Mouse (Mus musculus) c-Kit-positive CD71-negative TER-119-negative erythroid progenitor cells, embryonic 14.5 days (primary cell): Measurements from ENCODE around the gene Katna1.
A peak's percentile ranks its signal among the peaks of the same experiment; 100 is the strongest.

ENCODE experiments used
- DNase-seq: peaks from one replicate; pipeline ENCODE4 v3.0.0-alpha.2; 2013; ENCODE audit warnings: low read depth

Katna1 gene

DNA sequence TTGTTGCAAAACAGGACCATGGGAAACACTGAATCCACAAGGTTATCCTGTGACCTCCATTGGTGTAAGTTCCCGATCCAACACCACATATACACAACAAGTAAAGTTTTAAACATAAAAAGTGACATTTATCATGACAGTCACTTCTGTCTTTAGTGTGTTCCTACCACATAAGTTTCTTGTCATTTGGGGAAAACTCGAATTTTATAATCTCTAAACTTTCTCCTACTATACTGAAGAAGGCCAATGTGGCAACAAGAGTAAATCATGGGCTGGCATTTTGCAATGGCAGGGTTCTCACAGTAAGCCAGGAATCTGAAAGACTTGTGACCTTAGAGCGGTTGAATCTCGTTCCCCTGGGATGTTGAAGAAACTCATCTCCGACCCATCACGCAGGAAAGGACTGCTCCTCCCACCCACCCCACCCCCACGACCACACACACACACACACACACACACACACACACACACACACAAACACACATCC, 54.0 kb downstream of the Katna1 start:
- DNase-seq: no peak

DNA sequence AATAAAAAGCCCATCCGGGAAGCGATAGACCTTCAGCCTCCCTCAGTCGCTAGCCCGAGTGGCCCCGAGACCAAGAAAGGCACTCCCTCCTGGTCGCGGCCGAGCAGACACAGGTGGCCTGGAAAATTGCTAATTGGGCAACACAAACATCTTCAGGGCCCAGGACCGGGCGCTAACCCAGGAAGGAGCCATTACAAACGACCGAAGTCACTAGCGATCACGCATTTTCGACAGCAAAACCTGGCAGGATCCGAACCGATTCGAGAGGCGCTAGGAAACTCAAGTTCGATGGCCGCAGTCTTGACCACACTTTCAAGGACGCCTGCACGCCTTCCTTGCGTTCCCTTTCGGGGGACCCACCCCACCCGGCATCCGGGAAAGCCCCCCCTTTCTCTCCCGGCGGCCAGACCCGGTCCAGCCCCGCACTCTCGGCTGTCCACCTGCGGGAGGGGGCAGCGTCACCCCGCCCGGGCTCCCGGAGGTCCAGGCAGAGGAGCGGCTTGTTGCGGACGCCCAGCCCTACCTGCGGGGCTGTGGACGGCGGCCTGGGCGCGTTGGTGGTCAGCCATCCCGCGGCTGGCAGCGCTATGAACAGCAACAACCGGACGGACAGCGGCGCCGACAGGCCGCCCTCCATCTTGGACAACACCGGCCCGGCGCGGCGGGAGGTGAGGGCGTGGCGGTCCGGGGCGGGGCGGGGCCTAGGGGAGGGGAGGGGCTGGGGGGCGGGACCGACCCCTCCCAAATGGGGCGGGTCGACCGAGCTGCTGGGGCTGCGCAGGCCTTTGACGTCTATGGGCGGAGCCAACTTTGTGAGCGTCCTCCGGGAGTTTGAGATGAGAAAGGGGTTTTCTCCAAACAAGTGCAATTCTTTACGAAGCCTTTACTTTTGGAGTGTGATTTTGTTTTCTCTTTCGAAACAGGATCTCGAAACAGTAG, 54.7 kb downstream of the Katna1 start:
- DNase-seq: peak; percentile 86

DNA sequence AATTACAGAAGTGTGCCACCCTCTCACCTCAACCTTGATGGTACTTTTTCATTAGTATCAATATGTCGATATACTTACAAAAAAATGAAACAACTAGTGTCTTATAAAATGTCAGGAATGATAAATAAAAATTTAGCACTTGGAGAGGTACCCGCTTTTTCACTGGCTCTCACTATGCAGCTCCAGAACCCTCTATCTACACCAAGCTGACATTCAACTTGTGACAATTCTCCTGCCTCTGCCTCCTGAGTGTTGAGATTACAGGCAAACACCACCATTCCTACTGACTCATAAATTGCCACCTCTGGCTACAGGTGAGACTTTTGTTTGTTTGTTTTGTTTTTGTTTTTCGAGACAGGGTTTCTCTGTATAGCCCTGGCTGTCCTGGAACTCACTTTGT, 55.4 kb downstream of the Katna1 start:
- no peak for DNase-seq

DNA sequence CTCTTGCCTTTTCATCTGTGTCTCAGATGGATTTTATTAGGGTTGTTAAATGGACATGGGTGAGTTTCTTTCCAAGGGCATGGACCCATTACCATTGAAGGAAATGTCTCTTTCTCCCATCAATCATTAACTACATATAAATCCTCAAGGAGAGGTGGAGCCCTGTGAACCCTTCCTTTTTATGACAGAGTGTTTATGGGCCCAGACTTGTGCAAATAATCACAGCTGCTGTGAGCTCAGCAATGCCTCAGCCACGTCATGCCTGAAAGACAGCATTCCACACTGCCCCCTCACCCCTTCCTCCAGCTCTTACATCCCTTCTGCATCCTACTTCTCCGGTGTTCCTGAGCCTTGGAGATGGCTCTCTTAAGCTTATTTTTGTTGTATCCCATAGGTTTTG, 61.5 kb downstream of the Katna1 start:
- no peak for DNase-seq

DNA sequence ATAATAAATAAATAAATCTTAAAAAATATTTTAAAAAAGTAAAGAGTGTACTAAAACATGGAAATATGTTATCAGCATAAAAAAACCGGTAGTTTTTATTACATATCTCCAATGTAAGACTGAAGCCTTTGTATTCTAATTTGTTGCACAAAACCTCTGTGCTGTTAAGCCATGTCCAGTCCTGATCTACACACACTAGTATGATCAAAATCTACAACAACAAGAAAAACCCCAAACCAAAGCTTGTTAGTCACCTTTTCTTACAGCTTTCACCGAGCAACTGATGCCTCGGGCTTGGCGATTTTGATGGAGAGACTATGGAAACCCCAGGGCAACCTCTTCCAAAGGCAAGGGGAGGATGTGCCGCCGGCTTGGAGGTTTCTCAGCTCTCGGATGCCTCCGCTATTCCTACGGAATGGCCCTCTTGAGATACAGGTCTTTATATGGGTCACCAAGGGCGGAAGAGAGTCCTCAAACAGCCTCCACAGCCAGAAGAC, 66.5 kb downstream of the Katna1 start:
- no peak for DNase-seq

DNA sequence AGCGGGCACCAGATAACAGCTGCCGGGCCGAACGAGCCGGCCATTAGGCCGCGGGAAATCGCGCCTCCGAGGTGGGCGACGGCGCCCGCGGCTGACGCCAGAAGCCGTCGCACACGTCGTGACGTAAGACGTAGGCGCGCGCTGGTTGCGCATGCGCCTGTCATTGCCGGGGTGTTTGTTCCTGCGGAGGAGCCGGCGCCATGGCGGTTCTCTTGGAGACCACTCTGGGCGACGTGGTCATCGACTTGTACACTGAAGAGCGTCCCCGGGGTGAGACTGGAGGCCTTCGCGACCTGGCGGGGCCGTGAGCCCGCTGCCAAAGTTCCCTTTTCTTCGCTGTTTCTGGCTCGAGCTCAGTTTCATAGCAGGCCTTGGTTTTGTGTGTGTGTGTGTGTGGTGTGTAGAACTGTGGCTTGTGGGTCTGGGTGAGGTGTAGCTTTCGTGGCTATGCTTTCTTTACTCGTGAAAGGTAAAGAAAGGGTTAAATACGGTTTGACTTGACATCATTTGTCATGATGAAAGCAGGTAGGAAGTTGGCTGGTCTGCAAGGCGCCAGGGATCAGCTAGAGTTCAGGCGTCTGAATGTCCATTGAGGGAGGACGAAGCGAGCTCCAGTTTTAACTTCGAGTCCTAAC, 67.1 kb downstream of the Katna1 start, which contains the start of the genes Ginm1 and Ppil4:
TSS of gene Ginm1 (minus strand) at position 74 of the 635 bp plus-strand sequence.
TSS of gene Ppil4 (plus strand) at position 141 of the 635 bp plus-strand sequence.
- peak; percentile 85 for DNase-seq

DNA sequence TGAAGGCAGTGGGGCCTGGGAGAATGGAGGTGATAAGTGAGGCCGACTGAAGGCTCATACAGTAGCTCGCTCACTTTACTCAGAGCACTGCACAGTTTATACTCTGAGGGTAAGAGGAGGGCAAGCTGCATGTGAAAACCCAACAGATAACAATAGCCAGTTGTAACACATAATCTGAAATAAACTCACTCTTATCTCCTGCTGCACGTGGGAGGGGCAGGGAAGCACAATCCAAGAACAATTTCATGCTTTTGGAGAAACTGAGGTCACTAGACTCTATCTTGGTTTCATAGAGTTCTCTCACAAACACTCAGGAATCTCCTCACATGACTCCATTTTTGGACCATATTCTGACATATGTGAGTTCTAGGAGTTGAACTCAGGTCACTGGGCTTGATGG, 75.5 kb downstream of the Katna1 start:
- no peak for DNase-seq

DNA sequence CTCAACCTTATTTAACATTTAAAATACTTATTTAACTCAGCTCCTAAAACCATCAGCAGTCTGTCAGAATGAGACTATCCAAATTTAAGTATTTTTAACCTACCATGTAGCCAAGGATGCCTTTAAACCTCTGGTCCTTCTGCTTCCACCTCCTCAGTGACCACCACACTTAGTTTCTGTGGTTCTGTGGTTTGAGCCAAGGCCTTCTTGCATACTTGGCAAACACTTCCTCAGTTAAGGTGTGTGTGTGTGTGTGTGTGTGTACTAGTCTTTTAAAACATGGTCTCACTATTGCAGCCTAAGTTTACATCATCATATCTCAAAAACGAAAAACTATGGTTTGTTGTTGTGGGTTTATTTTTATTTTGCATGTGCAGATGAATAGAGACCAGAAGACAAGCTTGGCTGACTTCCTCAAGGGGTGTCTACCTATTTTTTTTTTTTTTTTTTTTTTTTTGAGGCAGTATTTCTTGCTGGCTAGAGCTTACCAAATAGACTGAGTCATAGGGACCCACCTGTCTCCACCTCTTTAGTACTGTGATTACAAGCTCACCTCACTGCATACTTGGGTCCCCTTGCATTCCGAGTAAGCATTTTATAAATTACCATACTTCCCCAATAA, 76.8 kb downstream of the Katna1 start:
- no peak for DNase-seq

DNA sequence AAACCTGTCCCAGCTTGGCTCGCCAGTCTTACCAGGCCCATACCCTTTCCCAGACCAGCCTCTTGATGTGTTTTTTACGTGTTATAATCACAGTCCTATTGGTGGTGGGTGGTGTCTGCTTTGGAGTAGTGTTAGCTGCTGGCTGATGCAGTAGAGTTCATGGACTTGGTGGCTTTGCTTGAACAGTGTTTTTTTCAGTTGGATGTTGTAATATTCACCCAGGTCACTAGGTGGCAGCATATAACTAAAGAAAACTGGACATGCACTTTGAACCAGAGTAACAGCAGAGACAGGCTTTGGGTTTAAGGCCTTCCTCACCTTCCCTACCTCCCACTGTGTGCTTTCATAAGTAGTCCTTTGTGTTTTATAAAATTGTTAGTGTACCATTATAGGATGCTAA, 84.1 kb downstream of the Katna1 start:
- peak; percentile 68 for DNase-seq
